Mouse (Mus musculus) lung, adult 18-20 months (tissue): ENCODE results near the gene Stmnd1.
"Not testable (repeated sequence)": the region's sequence is repeated elsewhere in the genome, so short reads cannot be mapped to it uniquely, and the experiment has no call there.

ENCODE experiments used
- DNase-seq, 2 experiments: peaks; one replicate each; pipeline ENCODE4 v3.0.0; 2022; ENCODE audit warnings: mixed read lengths in 2 of 2

Stmnd1 gene

GRCm38 (mm10) chr13:46290537-46290936 lies 17.0 kb downstream of the Stmnd1 start:
- DNase-seq, result no peak

DNA sequence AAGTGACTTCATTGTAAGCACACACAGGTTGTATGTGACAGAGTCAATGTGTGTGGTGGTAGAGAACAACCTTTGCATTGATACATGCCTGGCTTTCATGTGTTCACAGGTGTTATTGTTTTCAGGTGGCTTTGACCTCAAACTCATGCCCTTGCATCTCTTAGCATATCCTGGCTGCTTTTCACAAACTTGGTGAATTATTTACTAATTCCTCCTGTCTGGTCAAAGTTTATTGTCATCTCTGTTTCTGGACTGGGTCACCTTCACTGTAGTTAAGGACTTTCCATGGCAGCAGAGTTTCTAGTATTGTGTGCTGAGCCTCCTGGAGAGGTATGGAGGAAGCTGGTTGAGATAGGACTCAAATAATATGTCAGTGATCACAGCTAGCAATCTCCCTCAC lies 20.8 kb downstream of the Stmnd1 start:
- no peak for DNase-seq

GRCm38 (mm10) chr13:46297701-46298100 lies 24.2 kb downstream of the Stmnd1 start:
- DNase-seq, result no peak

GRCm38 (mm10) chr13:46310790-46311189 lies 37.3 kb downstream of the Stmnd1 start:
- DNase-seq, result peak; percentile 17 to 29

GRCm38 (mm10) chr13:46313176-46313575 lies 39.7 kb downstream of the Stmnd1 start:
- no peak for DNase-seq

DNA sequence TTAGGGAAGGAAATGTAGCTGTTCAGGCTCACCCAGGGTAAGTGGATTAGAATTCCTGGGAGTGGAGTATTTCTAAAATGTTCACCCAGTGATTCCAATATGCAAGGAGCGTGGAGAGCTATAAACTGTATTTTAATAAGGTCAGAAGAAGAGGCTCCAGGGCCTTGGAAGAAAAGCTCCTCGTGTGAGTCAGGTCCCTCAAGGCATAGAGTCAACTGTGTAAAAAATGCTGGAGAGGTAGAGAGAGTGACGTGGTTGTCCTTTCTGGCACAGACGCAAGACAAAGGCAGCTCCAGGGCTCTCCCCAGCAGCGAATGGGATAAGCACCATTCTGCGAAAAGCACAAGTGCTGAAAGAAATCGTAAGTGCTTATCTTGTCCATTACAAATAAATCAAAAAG lies 41.6 kb downstream of the Stmnd1 start:
- no peak for DNase-seq

GRCm38 (mm10) chr13:46326351-46326985 lies 52.9 kb downstream of the Stmnd1 start:
- no peak for DNase-seq

DNA sequence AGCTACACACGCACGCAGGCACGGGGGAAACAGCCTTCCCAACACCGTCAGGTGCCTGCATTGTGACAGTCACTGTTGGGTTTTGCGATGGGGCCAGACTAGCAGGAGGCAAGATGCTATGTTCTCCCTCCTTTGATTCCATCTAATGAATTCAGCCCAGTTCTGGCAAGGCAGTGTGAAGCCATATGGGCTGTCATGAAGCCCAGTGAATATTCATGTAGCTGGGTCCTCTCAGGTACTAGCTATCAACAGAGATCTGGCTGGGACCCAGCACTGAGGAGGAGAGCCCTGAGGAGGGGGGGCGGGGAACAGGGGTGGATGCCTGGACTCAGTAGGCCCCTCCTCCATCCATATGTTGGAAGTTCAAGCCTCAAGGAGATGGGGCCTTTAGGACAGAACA lies 61.5 kb downstream of the Stmnd1 start:
- no peak for DNase-seq

- DNase-seq, result not testable (repeated sequence)
Observed at GRCm38 (mm10) chr13:46336281-46336680, 62.8 kb downstream of the Stmnd1 start.

GRCm38 (mm10) chr13:46337791-46338190 lies 64.3 kb downstream of the Stmnd1 start:
- DNase-seq, result no peak

GRCm38 (mm10) chr13:46339954-46340353 lies 66.4 kb downstream of the Stmnd1 start:
- peak; percentile 23 to 27 for DNase-seq

GRCm38 (mm10) chr13:46340583-46340982 lies 67.1 kb downstream of the Stmnd1 start:
- DNase-seq, result no peak

DNA sequence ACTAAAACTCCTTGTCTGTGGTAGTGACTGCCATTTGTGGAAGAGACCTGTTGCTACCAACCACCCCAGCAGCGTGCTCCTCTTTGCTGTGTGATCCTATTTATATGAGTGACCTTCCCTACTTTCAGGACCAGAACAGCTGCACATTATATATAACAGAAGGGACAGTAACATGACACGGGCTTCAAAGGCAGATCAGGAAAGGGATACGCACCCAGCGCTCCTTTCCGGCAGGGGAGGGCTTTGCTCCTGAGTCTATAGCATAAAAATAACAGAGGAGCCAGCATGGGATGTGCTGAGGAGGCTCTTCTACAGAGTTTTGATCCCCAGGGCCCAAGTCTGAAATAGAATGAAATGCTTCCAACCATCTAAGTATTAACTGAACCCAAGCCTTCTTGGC lies 67.9 kb downstream of the Stmnd1 start:
- no peak for DNase-seq

DNA sequence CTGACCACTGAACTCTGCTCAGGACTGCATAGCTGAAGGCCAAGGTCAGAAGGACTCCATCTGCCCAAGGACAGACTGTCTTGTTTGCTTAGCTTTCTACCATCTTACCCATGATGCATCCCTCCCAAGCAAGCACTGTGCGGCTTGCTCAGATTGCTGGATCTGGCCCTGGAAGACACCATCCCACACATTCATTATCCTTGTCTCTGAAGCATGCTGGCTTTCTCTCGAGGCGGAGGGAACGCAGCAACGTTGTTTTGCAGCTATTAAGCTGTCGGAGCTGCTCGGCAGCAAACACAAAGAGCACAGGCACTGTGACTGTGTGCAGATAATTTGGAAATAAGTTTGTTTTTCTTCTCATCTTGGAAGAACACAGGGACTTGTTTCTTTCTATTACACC lies 69.7 kb downstream of the Stmnd1 start:
- no peak for DNase-seq

GRCm38 (mm10) chr13:46346830-46347512 lies 73.5 kb downstream of the Stmnd1 start:
- no peak for DNase-seq

DNA sequence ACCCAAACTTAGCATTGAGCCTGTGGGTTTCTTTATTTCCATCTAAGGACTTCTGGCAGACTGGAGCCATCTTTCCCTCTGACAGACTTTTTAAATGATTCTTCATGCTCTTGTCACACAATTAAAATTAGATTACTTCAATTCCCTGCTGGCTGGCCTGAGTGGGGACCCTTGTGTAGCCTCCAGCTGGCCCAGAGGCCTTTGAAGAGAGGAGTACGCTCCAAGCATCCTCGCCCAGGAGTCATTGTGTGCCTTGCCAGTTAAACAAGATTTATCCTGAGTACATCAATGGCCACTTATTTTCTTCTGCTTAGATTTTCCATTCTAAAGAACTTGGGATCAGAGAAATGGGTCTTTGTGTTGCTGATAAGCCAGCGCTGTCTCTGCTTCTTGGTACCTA lies 76.1 kb downstream of the Stmnd1 start:
- no peak for DNase-seq
